Mouse (Mus musculus) bone marrow, adult 2 months (tissue): ENCODE data around the gene Vmn2r27.

ENCODE experiments used
- CTCF ChIP-seq: fragments of 200-500 bp; IDR thresholded peaks from 2 replicates; pipeline ENCODE4 v1.5.1; 2011; ENCODE audit warnings: low read length, control low read depth; ENCODE audit not compliant: control insufficient read depth, insufficient read depth
- POLR2A ChIP-seq: fragments of 200-500 bp; IDR thresholded peaks from 2 replicates; pipeline ENCODE4 v1.6.1; 2011; ENCODE audit warnings: low read depth, mild to moderate bottlenecking, control low read depth, low read length, borderline replicate concordance; ENCODE audit not compliant: control insufficient read depth

GRCm38 (mm10) chr6:124277641-124278040, 46.0 kb upstream of the Vmn2r27 start:
- no peak for TF ChIP-seq CTCF
- TF ChIP-seq POLR2A = no peak
